Mouse (Mus musculus): ENCODE measurements at regions not wholly inside any gene's neighbourhood (a gene's known extent, or its start where the extent isn't known, plus 50 kb on each side); places are given as distances from the start of the nearest gene placed in this dataset.

- no peaks in the 10 kb centered on the region for H3K36me3 ChIP-seq
- 86% methylated on average over 5 of the region's 5 CpGs for WGBS
- H3K27ac ChIP-seq = no peak overlapping the region
- H3K9ac ChIP-seq = no peak overlapping the region
- H3K4me1 ChIP-seq = no peaks in the 10 kb centered on the region
- no peaks in the 10 kb centered on the region for H3K27me3 ChIP-seq
- no peak for ATAC-seq (ENCODE audit: insufficient number of reproducible peaks, insufficient read depth, low FRiP score, low TSS enrichment, low read depth)
- no peak overlapping the region for H3K4me2 ChIP-seq
- H3K4me3 ChIP-seq = no peak overlapping the region
- H3K9me3 ChIP-seq = no peaks in the 10 kb centered on the region
Measured at GRCm38 (mm10) chr17:48738708-48739107, 193.5 kb upstream of the Lrfn2 start.

- no peak overlapping the region for H3K4me2 ChIP-seq
- no peaks in the 10 kb centered on the region for H3K27me3 ChIP-seq
- no peaks in the 10 kb centered on the region for H3K36me3 ChIP-seq
- WGBS = 72% methylated on average over 13 of the region's 13 CpGs
- no peak overlapping the region for H3K9ac ChIP-seq
- no peak overlapping the region for H3K4me3 ChIP-seq
- H3K9me3 ChIP-seq = no peaks in the 10 kb centered on the region
- H3K4me1 ChIP-seq = no peaks in the 10 kb centered on the region
- no peak overlapping the region for H3K27ac ChIP-seq
- no peak for ATAC-seq (ENCODE audit: insufficient number of reproducible peaks, insufficient read depth, low FRiP score, low TSS enrichment, low read depth)
Measured at GRCm38 (mm10) chr17:48742769-48743405, 189.3 kb upstream of the Lrfn2 start.

GRCm38 (mm10) chr17:48770099-48770498, 162.1 kb upstream of the Lrfn2 start:
- H3K4me3 ChIP-seq = no peak overlapping the region
- ATAC-seq (ENCODE audit: insufficient number of reproducible peaks, insufficient read depth, low FRiP score, low TSS enrichment, low read depth) = no peak
- peaks cover 15% of the 10 kb centered on the region for H3K4me1 ChIP-seq
- no peaks in the 10 kb centered on the region for H3K9me3 ChIP-seq
- no peaks in the 10 kb centered on the region for H3K27me3 ChIP-seq
- WGBS = 86% methylated on average over 2 of the region's 2 CpGs
- no peak overlapping the region for H3K27ac ChIP-seq
- no peak overlapping the region for H3K4me2 ChIP-seq
- H3K36me3 ChIP-seq = no peaks in the 10 kb centered on the region
- H3K9ac ChIP-seq = no peak overlapping the region

GRCm38 (mm10) chr17:48771721-48772320, 160.4 kb upstream of the Lrfn2 start:
- Histone ChIP-seq H3K9ac (no peak overlapping the region), H3K4me2 (no peak overlapping the region), H3K9me3 (no peaks in the 10 kb centered on the region), H3K36me3 (no peaks in the 10 kb centered on the region), H3K4me1 (peaks cover 32% of the 10 kb centered on the region), H3K27me3 (no peaks in the 10 kb centered on the region), H3K4me3 (no peak overlapping the region), H3K27ac (no peak overlapping the region)
- 76% methylated on average over 13 of the region's 13 CpGs for WGBS
- ATAC-seq (ENCODE audit: insufficient number of reproducible peaks, insufficient read depth, low FRiP score, low TSS enrichment, low read depth) = no peak

- no peak overlapping the region for H3K27ac ChIP-seq
- no peak overlapping the region for H3K4me2 ChIP-seq
- no peaks in the 10 kb centered on the region for H3K36me3 ChIP-seq
- ATAC-seq (ENCODE audit: insufficient number of reproducible peaks, insufficient read depth, low FRiP score, low TSS enrichment, low read depth) = no peak
- H3K4me1 ChIP-seq = peaks cover 33% of the 10 kb centered on the region
- H3K9ac ChIP-seq = no peak overlapping the region
- H3K9me3 ChIP-seq = no peaks in the 10 kb centered on the region
- H3K4me3 ChIP-seq = no peak overlapping the region
- WGBS = 23% methylated on average over 15 of the region's 15 CpGs
- H3K27me3 ChIP-seq = no peaks in the 10 kb centered on the region
Measured at GRCm38 (mm10) chr17:48774172-48774890, 157.8 kb upstream of the Lrfn2 start.

GRCm38 (mm10) chr17:48775479-48775878, 156.7 kb upstream of the Lrfn2 start:
- Histone ChIP-seq H3K4me1 (peaks cover 33% of the 10 kb centered on the region), H3K4me3 (no peak overlapping the region), H3K9ac (no peak overlapping the region), H3K27ac (no peak overlapping the region), H3K9me3 (no peaks in the 10 kb centered on the region), H3K4me2 (no peak overlapping the region), H3K36me3 (no peaks in the 10 kb centered on the region), H3K27me3 (no peaks in the 10 kb centered on the region)
- WGBS = 76% methylated on average over 5 of the region's 5 CpGs
- no peak for ATAC-seq (ENCODE audit: insufficient number of reproducible peaks, insufficient read depth, low FRiP score, low TSS enrichment, low read depth)

- no peak overlapping the region for H3K4me3 ChIP-seq
- no peaks in the 10 kb centered on the region for H3K36me3 ChIP-seq
- peaks cover 33% of the 10 kb centered on the region for H3K4me1 ChIP-seq
- H3K27ac ChIP-seq = peak overlapping the region; percentile 73
- no peak overlapping the region for H3K4me2 ChIP-seq
- WGBS = 7% methylated on average over 2 of the region's 2 CpGs
- H3K9me3 ChIP-seq = no peaks in the 10 kb centered on the region
- ATAC-seq (ENCODE audit: insufficient number of reproducible peaks, insufficient read depth, low FRiP score, low TSS enrichment, low read depth) = 0 out of 2 replicates have a peak, but pooled peaks have one; percentile 20
- H3K27me3 ChIP-seq = no peaks in the 10 kb centered on the region
- peak overlapping the region; percentile 40 for H3K9ac ChIP-seq
Measured at GRCm38 (mm10) chr17:48776502-48776902, 155.7 kb upstream of the Lrfn2 start.

GRCm38 (mm10) chr17:48780217-48780616, 152.0 kb upstream of the Lrfn2 start:
- H3K27me3 ChIP-seq = no peaks in the 10 kb centered on the region
- H3K4me1 ChIP-seq = peaks cover 17% of the 10 kb centered on the region
- no peak overlapping the region for H3K27ac ChIP-seq
- no peak for ATAC-seq (ENCODE audit: insufficient number of reproducible peaks, insufficient read depth, low FRiP score, low TSS enrichment, low read depth)
- H3K4me2 ChIP-seq = no peak overlapping the region
- no peaks in the 10 kb centered on the region for H3K9me3 ChIP-seq
- H3K36me3 ChIP-seq = no peaks in the 10 kb centered on the region
- H3K4me3 ChIP-seq = no peak overlapping the region
- WGBS = 94% methylated on average over 7 of the region's 7 CpGs
- no peak overlapping the region for H3K9ac ChIP-seq

GRCm38 (mm10) chr17:48784417-48784816, 147.8 kb upstream of the Lrfn2 start:
- Histone ChIP-seq H3K4me1 (no peaks in the 10 kb centered on the region), H3K4me3 (no peak overlapping the region), H3K4me2 (no peak overlapping the region), H3K27ac (no peak overlapping the region), H3K27me3 (no peaks in the 10 kb centered on the region), H3K36me3 (no peaks in the 10 kb centered on the region), H3K9ac (no peak overlapping the region), H3K9me3 (no peaks in the 10 kb centered on the region)
- no peak for ATAC-seq (ENCODE audit: insufficient number of reproducible peaks, insufficient read depth, low FRiP score, low TSS enrichment, low read depth)
- WGBS = 80% methylated on average over 5 of the region's 5 CpGs

- Histone ChIP-seq H3K4me1 (no peaks in the 10 kb centered on the region), H3K27me3 (no peaks in the 10 kb centered on the region), H3K27ac (no peak overlapping the region), H3K36me3 (no peaks in the 10 kb centered on the region), H3K4me3 (no peak overlapping the region), H3K9me3 (no peaks in the 10 kb centered on the region), H3K9ac (no peak overlapping the region), H3K4me2 (no peak overlapping the region)
- ATAC-seq (ENCODE audit: insufficient number of reproducible peaks, insufficient read depth, low FRiP score, low TSS enrichment, low read depth) = no peak
- 88% methylated on average over 12 of the region's 12 CpGs for WGBS
Measured at GRCm38 (mm10) chr17:48786501-48786900, 145.7 kb upstream of the Lrfn2 start.

GRCm38 (mm10) chr17:48789846-48790245, 142.3 kb upstream of the Lrfn2 start:
- no peaks in the 10 kb centered on the region for H3K27me3 ChIP-seq
- ATAC-seq (ENCODE audit: insufficient number of reproducible peaks, insufficient read depth, low FRiP score, low TSS enrichment, low read depth) = no peak
- no peak overlapping the region for H3K4me2 ChIP-seq
- H3K36me3 ChIP-seq = no peaks in the 10 kb centered on the region
- no peak overlapping the region for H3K4me3 ChIP-seq
- WGBS = 64% methylated on average over 7 of the region's 7 CpGs
- H3K9ac ChIP-seq = no peak overlapping the region
- H3K27ac ChIP-seq = no peak overlapping the region
- H3K4me1 ChIP-seq = no peaks in the 10 kb centered on the region
- no peaks in the 10 kb centered on the region for H3K9me3 ChIP-seq

GRCm38 (mm10) chr17:48790526-48790925, 141.7 kb upstream of the Lrfn2 start:
- no peak for ATAC-seq (ENCODE audit: insufficient number of reproducible peaks, insufficient read depth, low FRiP score, low TSS enrichment, low read depth)
- no peaks in the 10 kb centered on the region for H3K4me1 ChIP-seq
- H3K27ac ChIP-seq = no peak overlapping the region
- H3K9me3 ChIP-seq = no peaks in the 10 kb centered on the region
- no peaks in the 10 kb centered on the region for H3K27me3 ChIP-seq
- WGBS = 79% methylated on average over 6 of the region's 6 CpGs
- H3K36me3 ChIP-seq = no peaks in the 10 kb centered on the region
- H3K9ac ChIP-seq = no peak overlapping the region
- no peak overlapping the region for H3K4me3 ChIP-seq
- H3K4me2 ChIP-seq = no peak overlapping the region
